Mouse (Mus musculus) hindbrain, embryonic 14.5 days (tissue): ENCODE measurements around the gene Sept4. TPM values are rescaled to one million over a fixed set of nuclear protein-coding genes. Genes with fewer than 3 reads are reported as not detected.

ENCODE experiments used
- ATAC-seq: fragments of 200-750 bp; cut with Nextera tagmentation; 2 replicates; pipeline ENCODE4 v1.8.0; 2017; ENCODE audit warnings: moderate number of reproducible peaks, mild to moderate bottlenecking, moderate TSS enrichment, moderate library complexity; ENCODE audit not compliant: low FRiP score
- DNase-seq: peaks from one replicate; pipeline ENCODE4 v3.0.0-alpha.2; 2015; ENCODE audit warnings: low spot score
- H3K27ac ChIP-seq: fragments of 300-500 bp; sonication (generic); 2 replicates; pipeline ENCODE4 v1.5.1; 2014; ENCODE audit warnings: mild to moderate bottlenecking, moderate library complexity
- H3K27me3 ChIP-seq: fragments of 300-500 bp; sonication (generic); 2 replicates; pipeline ENCODE4 v1.6.1; 2014; ENCODE audit warnings: mild to moderate bottlenecking, low read length, mixed read lengths; ENCODE audit not compliant: control insufficient read depth, insufficient read depth
- H3K36me3 ChIP-seq: fragments of 300-500 bp; sonication (generic); replicated peaks from 2 replicates; pipeline ENCODE4 v1.6.1; 2014; ENCODE audit not compliant: control insufficient read depth, insufficient read depth
- H3K4me1 ChIP-seq: fragments of 300-500 bp; sonication (generic); replicated peaks from 2 replicates; pipeline ENCODE4 v1.6.1; 2014; ENCODE audit warnings: antibody characterized with exemption, low read length, mixed read lengths; ENCODE audit not compliant: control insufficient read depth, insufficient read depth
- H3K4me2 ChIP-seq: fragments of 300-500 bp; sonication (generic); replicated peaks from 2 replicates; pipeline ENCODE4 v1.6.1; 2014; ENCODE audit warnings: mild to moderate bottlenecking, moderate library complexity
- H3K4me3 ChIP-seq: fragments of 300-500 bp; sonication (generic); replicated peaks from 2 replicates; pipeline ENCODE4 v1.5.1; 2014; ENCODE audit warnings: mild to moderate bottlenecking, low read length
- H3K9ac ChIP-seq: fragments of 300-500 bp; sonication (generic); 2 replicates; pipeline ENCODE4 v1.6.1; 2014
- H3K9me3 ChIP-seq: fragments of 300-500 bp; sonication (generic); 2 replicates; pipeline ENCODE4 v1.6.1; 2016; ENCODE audit warnings: low read length; ENCODE audit not compliant: control insufficient read depth
- WGBS: fragments of 180-500 bp; shearing (Covaris S2); extraction: QIAGEN DNeasy Blood & Tissue Kit; methylation state at CpG from one replicate; pipeline ENCODE4 v1.1.7; 2014; 5-methylcytosine and 5-hydroxymethylcytosine counted together
- polyA plus RNA-seq: library from polyadenylated mRNA; unstranded; fragments of >200 nt; fragmentation: Nextera tagmentation; extraction: Ambion mirVana; gene quantifications from 2 replicates; pipeline ENCODE4 v1.2.1, GENCODE M21; 2014

Gene Sept4
- polyA plus RNA-seq, 1 experiment from 2014 or later = 26.2 TPM

GRCm38 (mm10) chr11:87613972-87614371 is 45.3 kb downstream of the Sept4 start:
- H3K9ac ChIP-seq = no peak overlapping the region
- H3K36me3 ChIP-seq = peaks cover 100% of the 10 kb centered on the region
- ATAC-seq (no peak), DNase-seq (no peak)
- WGBS = 93% methylated on average over 7 of the region's 7 CpGs
- H3K27ac ChIP-seq = no peak overlapping the region
- H3K27me3 ChIP-seq = no peaks in the 10 kb centered on the region
- no peak overlapping the region for H3K4me2 ChIP-seq
- no peaks in the 10 kb centered on the region for H3K9me3 ChIP-seq
- no peak overlapping the region for H3K4me3 ChIP-seq
- H3K4me1 ChIP-seq = no peaks in the 10 kb centered on the region

DNA sequence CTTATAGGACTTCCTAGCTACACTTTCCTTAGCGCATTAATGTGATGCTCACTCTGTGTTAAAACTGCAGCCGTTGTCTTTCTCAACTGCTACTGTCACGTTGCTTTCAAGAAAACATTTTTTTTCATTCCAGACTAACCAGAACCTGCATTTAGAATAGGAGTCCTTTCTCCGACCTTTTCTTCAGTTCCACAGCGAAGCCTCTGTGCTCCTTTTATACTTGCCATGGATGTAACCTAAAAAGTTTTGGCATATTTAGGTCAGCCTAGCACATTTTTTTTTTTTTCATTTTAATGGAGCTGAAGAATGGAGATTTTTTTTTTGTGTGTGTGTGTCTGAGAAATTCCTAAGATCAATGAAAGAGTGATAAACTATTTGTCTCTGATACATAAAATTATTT is 46.8 kb downstream of the Sept4 start:
- ATAC-seq (no peak), DNase-seq (no peak)
- peaks cover 99% of the 10 kb centered on the region for H3K36me3 ChIP-seq
- no peak overlapping the region for H3K9ac ChIP-seq
- H3K4me1 ChIP-seq = no peaks in the 10 kb centered on the region
- H3K27me3 ChIP-seq = no peaks in the 10 kb centered on the region
- 96% methylated on average over 5 of the region's 5 CpGs for WGBS
- H3K4me2 ChIP-seq = no peak overlapping the region
- H3K9me3 ChIP-seq = no peaks in the 10 kb centered on the region
- H3K27ac ChIP-seq = no peak overlapping the region
- no peak overlapping the region for H3K4me3 ChIP-seq

GRCm38 (mm10) chr11:87615952-87616351 is 47.2 kb downstream of the Sept4 start:
- Histone ChIP-seq H3K27ac (no peak overlapping the region), H3K36me3 (peaks cover 97% of the 10 kb centered on the region), H3K9me3 (no peaks in the 10 kb centered on the region), H3K9ac (no peak overlapping the region), H3K4me3 (no peak overlapping the region), H3K4me1 (no peaks in the 10 kb centered on the region), H3K4me2 (no peak overlapping the region), H3K27me3 (no peaks in the 10 kb centered on the region)
- ATAC-seq = no peak
- WGBS = 100% methylated on average over 2 of the region's 2 CpGs
- no peak for DNase-seq

GRCm38 (mm10) chr11:87616790-87617474 is 48.2 kb downstream of the Sept4 start, which contains the start of gene Hsf5:
Gene Hsf5, plus strand, starts transcription at chr11:87617164.
- Histone ChIP-seq H3K4me1 (no peaks in the 10 kb centered on the region), H3K4me2 (no peak within 1 kb of the TSS), H3K36me3 (peaks cover 92% of the 10 kb centered on the region), H3K4me3 (no peak within 1 kb of the TSS), H3K9ac (no peak within 1 kb of the TSS), H3K27me3 (no peaks in the 10 kb centered on the region), H3K27ac (no peak within 1 kb of the TSS), H3K9me3 (no peaks in the 10 kb centered on the region)
- WGBS = 89% methylated on average over 69 of the region's 69 CpGs
- no peak for ATAC-seq
- no peak for DNase-seq

GRCm38 (mm10) chr11:87617606-87618005 is 48.9 kb downstream of the Sept4 start:
- H3K9ac ChIP-seq = no peak overlapping the region
- WGBS = 91% methylated on average over 32 of the region's 32 CpGs
- no peaks in the 10 kb centered on the region for H3K4me1 ChIP-seq
- H3K27ac ChIP-seq = no peak overlapping the region
- H3K4me3 ChIP-seq = no peak overlapping the region
- DNase-seq (no peak), ATAC-seq (no peak)
- peaks cover 91% of the 10 kb centered on the region for H3K36me3 ChIP-seq
- H3K4me2 ChIP-seq = no peak overlapping the region
- no peaks in the 10 kb centered on the region for H3K9me3 ChIP-seq
- H3K27me3 ChIP-seq = no peaks in the 10 kb centered on the region

GRCm38 (mm10) chr11:87623160-87623559 is 54.5 kb downstream of the Sept4 start:
- WGBS = 83% methylated on average over 4 of the region's 4 CpGs

DNA sequence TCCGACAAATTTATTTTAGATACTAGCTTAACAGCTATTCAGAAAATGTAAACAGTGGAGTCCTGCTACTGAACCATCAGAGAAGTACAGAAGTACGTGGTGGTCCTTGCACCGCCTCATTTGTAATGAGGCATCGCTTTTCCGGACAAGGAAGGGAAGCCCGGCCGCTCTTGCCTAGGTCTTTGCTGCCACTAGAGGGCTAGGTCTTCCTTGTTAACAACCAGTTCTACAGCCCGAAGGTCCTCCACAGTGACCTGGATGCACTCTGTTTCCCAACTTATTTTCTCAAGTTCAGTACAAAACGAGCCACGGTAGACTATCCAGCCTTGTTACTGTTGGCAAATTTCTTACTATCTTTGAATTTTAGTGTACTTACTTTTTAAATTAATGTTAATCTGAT is 61.2 kb downstream of the Sept4 start:
- ATAC-seq (no peak), DNase-seq (peak; percentile 28)
- Histone ChIP-seq H3K4me3 (no peak overlapping the region), H3K9me3 (no peaks in the 10 kb centered on the region), H3K27ac (no peak overlapping the region), H3K36me3 (peaks cover 36% of the 10 kb centered on the region), H3K9ac (no peak overlapping the region), H3K4me2 (no peak overlapping the region), H3K27me3 (no peaks in the 10 kb centered on the region), H3K4me1 (no peaks in the 10 kb centered on the region)
- 34% methylated on average over 10 of the region's 10 CpGs for WGBS

More at GRCm38 (mm10) chr11:87623160-87623559, 54.5 kb downstream of the Sept4 start:
- no peak for ATAC-seq
- Histone ChIP-seq H3K9me3 (no peaks in the 10 kb centered on the region), H3K27ac (no peak overlapping the region), H3K4me3 (no peak overlapping the region), H3K27me3 (no peaks in the 10 kb centered on the region), H3K9ac (no peak overlapping the region), H3K4me2 (no peak overlapping the region), H3K4me1 (no peaks in the 10 kb centered on the region), H3K36me3 (peaks cover 80% of the 10 kb centered on the region)
- no peak for DNase-seq

- Histone ChIP-seq H3K4me2 (peak overlapping the region; percentile 77), H3K27me3 (no peaks in the 10 kb centered on the region), H3K4me3 (peak overlapping the region; percentile 37), H3K36me3 (peaks cover 13% of the 10 kb centered on the region), H3K9me3 (no peaks in the 10 kb centered on the region), H3K27ac (no peak overlapping the region), H3K4me1 (peaks cover 9% of the 10 kb centered on the region), H3K9ac (peak overlapping the region; percentile 67)
- DNase-seq (no peak), ATAC-seq (no peak)
- 8% methylated on average over 2 of the region's 2 CpGs for WGBS
Observed at GRCm38 (mm10) chr11:87638793-87639192, 70.1 kb downstream of the Sept4 start.

GRCm38 (mm10) chr11:87639206-87639605 is 70.5 kb downstream of the Sept4 start:
- no peak overlapping the region for H3K27ac ChIP-seq
- no peak; the same call in 1 of the 2 replicates for ATAC-seq
- WGBS = 1% methylated on average over 29 of the region's 29 CpGs

More at GRCm38 (mm10) chr11:87639206-87639605, 70.5 kb downstream of the Sept4 start:
- Histone ChIP-seq H3K4me2 (peak overlapping the region; percentile 77), H3K27me3 (no peaks in the 10 kb centered on the region), H3K9me3 (no peaks in the 10 kb centered on the region), H3K4me1 (peaks cover 9% of the 10 kb centered on the region), H3K36me3 (peaks cover 9% of the 10 kb centered on the region), H3K4me3 (peak overlapping the region; percentile 37), H3K9ac (peak overlapping the region; percentile 67)
- DNase-seq = peak; percentile 30
